Mouse (Mus musculus) heart, postnatal 0 days (tissue): ENCODE measurements around the gene Comt.

Experiments used
- CTCF ChIP-seq: IDR thresholded peaks from 2 replicates; pipeline ENCODE4 v1.5.1; 2016; ENCODE audit warnings: antibody characterized with exemption, control low read depth, low read depth
- EP300 ChIP-seq: IDR thresholded peaks from 2 replicates; pipeline ENCODE4 v1.6.1; 2016; ENCODE audit warnings: antibody characterized with exemption, low read depth

GRCm38 (mm10) chr16:18430641-18431212 is 4.1 kb upstream of the Comt start:
- TF ChIP-seq CTCF = no peak
- no peak for TF ChIP-seq EP300
